Mouse (Mus musculus) CD8-positive naive resting alpha-beta T cell, adult 2 months (primary cell): Measurements from ENCODE around the gene Klhl42.

Source experiments
- DNase-seq, 2 experiments: peaks; one replicate each; pipeline ENCODE4 v3.0.0; 2022; ENCODE audit warnings: low read depth in 2 of 2, low spot score in 2 of 2

The Klhl42 gene

GRCm38 (mm10) chr6:147145277-147145676, 54.1 kb downstream of the Klhl42 start:
- no peak for DNase-seq

GRCm38 (mm10) chr6:147145753-147146152, 54.6 kb downstream of the Klhl42 start:
- DNase-seq = no peak

GRCm38 (mm10) chr6:147151069-147151468, 59.9 kb downstream of the Klhl42 start:
- no peak for DNase-seq

GRCm38 (mm10) chr6:147151839-147152238, 60.7 kb downstream of the Klhl42 start:
- DNase-seq = no peak

- DNase-seq = no peak
Measured at GRCm38 (mm10) chr6:147155085-147155484, 63.9 kb downstream of the Klhl42 start.

GRCm38 (mm10) chr6:147161818-147162584, 70.8 kb downstream of the Klhl42 start:
- no peak for DNase-seq
